Mouse (Mus musculus) liver, embryonic 15.5 days (tissue): ENCODE results near the gene Gas2l2. TPM values are rescaled to one million over a fixed set of nuclear protein-coding genes. Genes with fewer than 3 reads are reported as not detected.
A peak's percentile ranks its signal among the peaks of the same experiment; 100 is the strongest.

ENCODE experiments used
- ATAC-seq: fragments of 200-750 bp; cut with Nextera tagmentation; 2 replicates; pipeline ENCODE4 v1.8.0; 2017; ENCODE audit warnings: moderate number of reproducible peaks, mild to moderate bottlenecking, moderate library complexity; ENCODE audit not compliant: insufficient read depth
- H3K27ac ChIP-seq: fragments of 300-500 bp; sonication (generic); replicated peaks from 2 replicates; pipeline ENCODE4 v1.5.1; 2015; ENCODE audit warnings: mild to moderate bottlenecking, inconsistent platforms
- H3K27me3 ChIP-seq: fragments of 300-500 bp; sonication (generic); 2 replicates; pipeline ENCODE4 v1.6.1; 2015; ENCODE audit warnings: mild to moderate bottlenecking, inconsistent platforms
- H3K36me3 ChIP-seq: fragments of 300-500 bp; sonication (generic); replicated peaks from 2 replicates; pipeline ENCODE4 v1.6.1; 2015; ENCODE audit warnings: moderate library complexity, mild to moderate bottlenecking, inconsistent platforms
- H3K4me1 ChIP-seq: fragments of 300-500 bp; sonication (generic); replicated peaks from 2 replicates; pipeline ENCODE4 v1.6.1; 2015; ENCODE audit warnings: inconsistent platforms
- H3K4me2 ChIP-seq: fragments of 300-500 bp; sonication (generic); 2 replicates; pipeline ENCODE4 v1.6.1; 2015; ENCODE audit warnings: moderate library complexity, mild to moderate bottlenecking, inconsistent platforms
- H3K4me3 ChIP-seq: fragments of 300-500 bp; sonication (generic); replicated peaks from 2 replicates; pipeline ENCODE4 v1.5.1; 2015; ENCODE audit warnings: mild to moderate bottlenecking, inconsistent platforms
- H3K9ac ChIP-seq: fragments of 300-500 bp; sonication (generic); 2 replicates; pipeline ENCODE4 v1.6.1; 2015; ENCODE audit warnings: moderate library complexity, mild to moderate bottlenecking, inconsistent platforms
- H3K9me3 ChIP-seq: fragments of 300-500 bp; sonication (generic); replicated peaks from 2 replicates; pipeline ENCODE4 v1.6.1; 2016; ENCODE audit warnings: inconsistent platforms
- WGBS: fragments of 180-500 bp; shearing (Covaris S2); methylation state at CpG from one replicate; pipeline ENCODE4 v1.1.7; 2015; ENCODE audit warnings: mixed read lengths; ENCODE audit not compliant: insufficient replicate concordance; 5-methylcytosine and 5-hydroxymethylcytosine counted together
- polyA plus RNA-seq: library from polyadenylated mRNA; unstranded; fragments of >200 nt; fragmentation: Nextera tagmentation; extraction: Ambion mirVana; gene quantifications from 2 replicates; pipeline ENCODE4 v1.2.1, GENCODE M21; 2015

The Gas2l2 gene
- polyA plus RNA-seq, result not detected in 2 replicates

DNA sequence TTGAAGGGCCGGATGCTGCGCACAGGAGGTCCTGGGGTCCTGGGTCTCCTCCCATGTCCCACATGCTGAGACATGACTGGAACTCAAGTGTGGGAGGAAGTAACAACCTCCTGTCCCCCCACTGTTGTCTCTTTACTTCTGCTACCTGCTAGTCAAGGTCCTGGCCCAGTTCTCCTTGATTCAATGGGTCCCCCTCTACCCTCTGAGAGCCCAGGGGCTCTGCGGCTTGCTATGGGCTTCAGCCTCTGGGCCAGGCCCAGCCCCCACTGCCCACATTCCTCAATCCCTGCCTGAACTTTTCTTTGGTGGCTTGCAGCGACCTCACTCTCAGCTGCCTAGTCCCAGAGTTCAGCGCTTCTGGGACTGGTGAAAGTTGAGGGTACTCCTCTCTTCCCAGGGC lies at the start of gene Gas2l2:
TSS of gene Gas2l2 (minus strand) at position 101 of the 400 bp plus-strand sequence.
- Histone ChIP-seq H3K4me1 (peaks cover 6% of the 10 kb centered on the region), H3K4me2 (no peak within 1 kb of the TSS), H3K9me3 (no peaks in the 10 kb centered on the region), H3K36me3 (no peaks in the 10 kb centered on the region), H3K27me3 (peaks cover 61% of the 10 kb centered on the region), H3K9ac (no peak within 1 kb of the TSS), H3K4me3 (no peak within 1 kb of the TSS), H3K27ac (no peak within 1 kb of the TSS)
- 56% methylated on average over 5 of the region's 5 CpGs for WGBS
- ATAC-seq, result no peak

DNA sequence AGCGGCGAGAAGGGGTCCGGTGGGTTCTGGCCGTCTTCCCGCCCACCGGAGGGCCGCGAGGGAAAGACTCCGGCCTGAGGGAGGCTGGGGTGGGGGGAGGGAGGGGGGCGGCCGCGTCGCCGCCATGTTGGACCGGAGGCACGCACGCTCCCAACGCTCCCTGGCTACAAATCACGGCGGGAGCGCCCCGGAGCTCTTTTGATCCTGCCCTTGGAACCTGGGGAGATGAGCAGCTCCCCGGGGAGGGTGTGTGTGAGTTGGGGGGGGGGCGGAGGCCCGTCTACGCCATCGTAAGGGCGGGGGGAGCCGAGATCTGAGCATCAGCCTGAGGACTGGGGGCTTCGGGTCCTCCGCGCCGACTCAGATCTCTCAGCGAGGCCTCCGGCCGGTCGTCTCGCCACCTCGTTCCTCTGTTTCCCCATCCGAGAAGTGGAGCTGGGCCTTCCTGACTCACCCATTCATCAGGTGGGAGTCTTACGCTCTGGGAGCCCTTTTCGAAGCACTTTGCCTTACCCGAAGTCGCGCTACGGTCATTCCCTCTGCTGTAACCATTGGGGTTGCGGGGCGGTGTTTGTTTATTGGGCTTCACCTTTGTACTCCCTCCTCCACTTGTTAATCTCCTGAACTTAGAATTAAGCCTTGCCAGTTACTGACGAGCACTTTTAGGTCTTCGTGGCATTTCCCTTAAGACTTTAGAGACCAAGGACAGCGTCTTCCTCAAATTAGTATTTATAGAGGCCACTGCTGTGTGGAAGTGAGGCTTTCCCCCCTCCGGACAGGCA lies 44.2 kb upstream of the Gas2l2 start:
- peak overlapping the region; percentile 74 for H3K4me2 ChIP-seq
- peaks cover 4% of the 10 kb centered on the region; the same call in 1 of the 2 replicates for H3K27me3 ChIP-seq
- peaks cover 32% of the 10 kb centered on the region for H3K4me1 ChIP-seq
- H3K27ac ChIP-seq, result peak overlapping the region; percentile 89
- WGBS, result under 1% methylated on average over 51 of the region's 52 CpGs
- H3K9ac ChIP-seq, result peak overlapping the region; percentile 95
- peak overlapping the region; percentile 97 for H3K4me3 ChIP-seq
- H3K36me3 ChIP-seq, result peaks cover 20% of the 10 kb centered on the region
- no peaks in the 10 kb centered on the region for H3K9me3 ChIP-seq
- peak; percentile 60 for ATAC-seq

DNA sequence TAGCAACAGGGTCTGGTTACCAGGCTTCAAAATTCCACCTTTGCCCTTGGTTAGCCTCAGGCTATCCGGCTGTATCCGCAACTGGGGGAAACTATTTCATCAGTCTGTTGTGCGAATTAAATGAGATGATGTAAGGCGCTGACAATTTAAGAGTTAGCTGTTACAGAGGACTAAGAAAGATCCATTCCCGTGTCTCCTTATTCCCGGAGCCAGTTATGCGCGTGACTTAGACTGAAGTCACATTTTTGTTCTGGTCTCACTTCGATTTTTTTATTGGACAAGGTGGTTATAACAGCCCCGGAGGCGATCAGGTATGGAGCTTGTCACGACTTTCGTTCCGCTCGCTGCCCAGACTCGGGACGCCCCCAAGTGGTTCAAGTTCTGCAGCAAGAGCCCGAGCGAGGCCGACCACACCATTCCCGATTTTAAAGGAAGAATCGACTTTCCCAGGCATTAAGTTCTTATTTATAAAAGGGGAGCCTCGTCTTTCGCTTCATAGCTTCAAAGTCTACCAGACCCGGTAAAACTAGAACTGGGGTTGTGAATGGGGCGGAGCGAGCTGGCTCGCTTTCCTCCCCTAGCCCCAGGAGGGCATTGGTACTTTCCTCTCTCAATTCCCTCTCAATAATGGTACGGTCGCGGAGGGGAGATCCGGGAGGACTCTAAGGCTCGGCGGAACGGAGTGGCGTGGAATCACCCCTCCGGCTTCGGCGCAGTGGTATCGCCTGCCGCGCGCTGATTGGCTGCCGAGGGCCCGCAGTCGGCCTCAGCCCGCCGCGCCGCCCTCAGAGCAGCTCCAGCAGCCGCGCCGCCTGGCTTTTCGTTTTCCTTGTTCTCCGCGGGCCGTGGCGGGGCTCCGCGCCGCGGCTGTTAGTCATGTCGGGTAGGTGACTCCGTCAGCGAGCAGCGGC lies 43.3 kb upstream of the Gas2l2 start, which contains the start of gene Taf15:
TSS of gene Taf15 (plus strand) at position 763 of the 911 bp plus-strand sequence.
- ATAC-seq, result peak; percentile 95
- peaks cover 5% of the 10 kb centered on the region; the same call in 1 of the 2 replicates for H3K27me3 ChIP-seq
- no peaks in the 10 kb centered on the region for H3K9me3 ChIP-seq
- H3K4me2 ChIP-seq, result peak within 1 kb of the TSS; percentile 77
- under 1% methylated on average over 66 of the region's 66 CpGs for WGBS
- peak within 1 kb of the TSS; percentile 95 for H3K9ac ChIP-seq
- peaks cover 30% of the 10 kb centered on the region for H3K4me1 ChIP-seq
- peak within 1 kb of the TSS; percentile 89 for H3K27ac ChIP-seq
- peak within 1 kb of the TSS; percentile 97 for H3K4me3 ChIP-seq
- peaks cover 15% of the 10 kb centered on the region for H3K36me3 ChIP-seq

DNA sequence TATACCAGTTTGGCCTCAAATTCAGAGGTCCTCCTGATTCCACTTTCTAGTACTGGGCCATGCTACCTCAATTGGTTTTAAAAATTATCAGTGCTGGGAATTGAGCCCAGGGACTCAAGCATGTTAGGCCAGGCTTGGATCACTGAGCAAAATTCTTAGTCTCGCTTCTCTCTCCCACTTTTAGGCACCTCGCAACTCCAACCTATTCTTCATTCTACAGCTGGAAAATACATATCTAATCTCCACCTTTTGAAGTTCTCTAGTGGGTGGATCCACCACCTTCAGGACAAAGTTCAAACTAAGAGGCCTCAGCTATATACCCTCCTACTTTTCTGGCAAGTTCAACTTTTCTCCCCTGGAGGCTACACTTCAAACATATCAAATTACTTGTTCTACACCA lies 42.5 kb upstream of the Gas2l2 start:
- H3K36me3 ChIP-seq, result peaks cover 11% of the 10 kb centered on the region
- peaks cover 29% of the 10 kb centered on the region for H3K4me1 ChIP-seq
- peak overlapping the region; percentile 97 for H3K4me3 ChIP-seq
- peaks cover 7% of the 10 kb centered on the region; the same call in 1 of the 2 replicates for H3K27me3 ChIP-seq
- no peaks in the 10 kb centered on the region for H3K9me3 ChIP-seq
- H3K4me2 ChIP-seq, result peak overlapping the region; percentile 77
- ATAC-seq, result no peak
- peak overlapping the region; percentile 63; the same call in 1 of the 2 replicates for H3K9ac ChIP-seq
- H3K27ac ChIP-seq, result peak overlapping the region; percentile 83
- WGBS, result 73% methylated on average over 2 of the region's 2 CpGs

DNA sequence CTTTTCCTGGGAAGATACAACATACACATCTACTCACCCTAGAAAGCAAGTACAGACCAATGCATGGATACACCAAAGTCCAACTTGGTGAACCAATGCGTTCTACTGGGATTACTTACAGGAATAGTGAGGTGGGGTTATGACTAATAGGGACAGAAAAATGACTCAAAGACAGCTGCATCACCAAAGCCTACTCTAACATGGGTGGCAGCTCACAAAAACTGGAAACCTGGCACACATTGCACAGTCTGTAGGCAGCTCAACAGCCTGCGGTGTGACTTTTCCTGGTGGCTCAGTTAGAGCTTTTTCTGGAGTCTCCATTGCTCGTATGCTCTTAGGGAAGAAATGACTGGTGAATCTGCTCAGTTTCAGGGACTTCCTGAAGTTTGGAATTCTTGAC lies 39.5 kb upstream of the Gas2l2 start:
- ATAC-seq, result no peak
- H3K9ac ChIP-seq, result no peak overlapping the region
- no peak overlapping the region for H3K27ac ChIP-seq
- H3K27me3 ChIP-seq, result peaks cover 35% of the 10 kb centered on the region
- no peaks in the 10 kb centered on the region for H3K36me3 ChIP-seq
- H3K4me2 ChIP-seq, result no peak overlapping the region
- no peak overlapping the region for H3K4me3 ChIP-seq
- no peaks in the 10 kb centered on the region for H3K9me3 ChIP-seq
- WGBS, result 76% methylated on average over 3 of the region's 3 CpGs
- peaks cover 11% of the 10 kb centered on the region for H3K4me1 ChIP-seq

DNA sequence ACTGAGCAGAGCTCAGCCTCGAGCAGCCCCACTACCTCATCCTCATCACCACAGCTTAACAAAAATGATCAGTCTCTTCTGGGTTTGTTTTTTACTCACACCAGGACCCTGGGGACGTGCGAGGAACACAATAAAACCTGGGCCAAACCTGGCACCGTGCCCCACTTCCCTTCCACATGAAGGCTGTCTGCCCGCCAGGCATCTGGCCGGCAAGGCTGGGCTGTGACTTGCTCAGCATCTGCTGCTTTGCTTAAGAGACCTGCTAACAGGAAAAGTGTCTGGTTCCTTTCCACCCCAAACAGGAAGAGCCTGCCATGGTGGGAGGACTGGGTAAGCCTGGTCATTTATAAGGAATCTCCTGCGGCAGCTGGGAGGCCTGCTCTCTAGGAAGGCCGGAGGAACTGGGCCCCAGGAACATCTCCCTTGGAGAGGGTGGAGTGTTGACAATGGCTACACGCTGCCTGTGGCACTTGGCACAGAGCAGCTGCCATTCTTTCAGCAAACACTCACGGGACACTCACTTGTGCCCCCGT lies 37.9 kb upstream of the Gas2l2 start:
- Histone ChIP-seq H3K9me3 (no peaks in the 10 kb centered on the region), H3K4me1 (peaks cover 14% of the 10 kb centered on the region), H3K27ac (no peak overlapping the region), H3K4me3 (no peak overlapping the region), H3K27me3 (peaks cover 50% of the 10 kb centered on the region), H3K9ac (no peak overlapping the region), H3K36me3 (no peaks in the 10 kb centered on the region), H3K4me2 (no peak overlapping the region)
- WGBS, result 36% methylated on average over 11 of the region's 11 CpGs
- ATAC-seq, result no peak

DNA sequence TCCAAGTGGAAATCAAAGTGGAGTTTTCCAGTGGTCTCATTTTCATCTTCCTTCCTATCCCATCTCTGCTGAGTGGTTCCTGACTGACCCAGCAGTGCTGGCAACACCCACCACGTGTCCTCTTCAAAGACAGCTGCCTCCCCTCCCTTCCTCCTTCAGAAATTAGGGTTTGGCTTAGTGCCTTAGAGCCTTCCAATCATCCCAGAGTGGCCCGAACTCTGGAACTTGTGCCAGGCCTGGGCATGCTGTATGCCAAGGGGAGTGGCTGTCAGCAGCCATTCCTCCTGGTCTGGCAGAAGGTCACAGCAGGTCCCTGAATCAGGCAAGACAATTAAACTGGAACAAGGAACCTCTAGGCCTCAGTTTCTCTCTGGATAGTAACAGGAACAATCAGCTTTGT lies 36.7 kb upstream of the Gas2l2 start:
- Histone ChIP-seq H3K27ac (no peak overlapping the region), H3K4me1 (peaks cover 9% of the 10 kb centered on the region; the same call in 1 of the 2 replicates), H3K9ac (no peak overlapping the region), H3K9me3 (no peaks in the 10 kb centered on the region), H3K36me3 (no peaks in the 10 kb centered on the region), H3K4me2 (no peak overlapping the region), H3K4me3 (no peak overlapping the region), H3K27me3 (peaks cover 62% of the 10 kb centered on the region)
- no peak for ATAC-seq
- 20% methylated on average over 2 of the region's 2 CpGs for WGBS

DNA sequence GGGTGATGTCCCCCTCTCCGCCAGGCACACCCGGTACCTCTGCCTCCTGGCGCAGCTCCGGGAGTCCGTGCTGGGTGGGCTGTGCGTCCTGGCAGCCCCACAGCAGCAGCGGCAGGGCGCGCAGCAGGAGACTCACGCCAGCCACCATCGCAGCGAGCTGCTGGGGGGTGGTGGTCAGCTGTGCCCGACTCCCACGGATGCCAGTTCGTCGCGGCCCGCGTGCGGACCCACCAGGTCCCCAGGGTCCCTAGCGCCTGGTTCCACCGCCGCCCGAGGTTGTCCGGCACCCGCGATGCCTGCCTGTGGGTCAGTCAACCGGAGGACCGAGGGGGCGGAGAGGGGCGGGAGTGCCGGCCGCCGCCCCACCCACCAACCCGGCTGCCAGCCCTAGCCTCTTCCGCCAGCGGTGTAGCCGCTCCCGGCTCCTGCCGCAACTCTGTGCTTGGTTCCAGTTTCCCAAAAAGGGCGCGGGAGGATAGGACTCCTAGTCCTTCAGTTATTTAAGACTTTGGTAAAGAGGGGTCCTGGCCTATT lies 33.5 kb upstream of the Gas2l2 start, which contains the start of gene Mmp28:
TSS of gene Mmp28 (minus strand) at position 361 of the 534 bp plus-strand sequence.
- Histone ChIP-seq H3K4me1 (peaks cover 9% of the 10 kb centered on the region; the same call in 1 of the 2 replicates), H3K4me2 (peak within 1 kb of the TSS; percentile 75), H3K27ac (no peak within 1 kb of the TSS), H3K4me3 (peak within 1 kb of the TSS; percentile 58), H3K9ac (0 out of 2 replicates have a peak within 1 kb of the TSS, but pooled peaks have one; percentile 25), H3K27me3 (peaks cover 70% of the 10 kb centered on the region), H3K9me3 (no peaks in the 10 kb centered on the region), H3K36me3 (no peaks in the 10 kb centered on the region)
- ATAC-seq, result no peak; the same call in 1 of the 2 replicates
- WGBS, result under 1% methylated on average over 42 of the region's 42 CpGs

DNA sequence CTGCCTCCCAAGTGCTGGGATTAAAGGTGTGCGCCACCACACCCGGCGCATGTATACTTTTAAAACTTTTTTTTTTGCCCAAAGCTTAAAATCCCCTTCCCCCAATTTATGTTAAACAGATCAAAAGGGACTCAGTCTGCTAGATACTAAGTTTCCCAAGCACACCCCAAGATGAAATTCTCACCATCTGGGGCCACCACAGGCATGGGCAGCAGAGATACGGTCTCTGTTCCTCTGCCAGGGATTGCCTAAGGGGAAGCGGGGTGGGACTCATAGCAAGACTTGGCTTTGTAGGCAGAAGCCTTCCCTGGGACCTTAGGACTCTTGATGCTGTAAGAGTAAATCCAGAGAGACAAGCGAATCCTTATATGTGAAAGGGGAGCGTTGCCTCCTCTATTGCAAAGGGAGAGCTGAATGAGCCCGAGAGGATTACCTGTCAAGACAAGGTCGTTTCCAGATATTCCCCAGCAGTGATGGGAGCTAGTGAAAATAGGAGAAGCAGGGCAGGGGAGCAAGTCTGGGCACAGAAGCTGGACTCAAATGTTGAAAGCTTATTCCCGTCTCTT lies 32.3 kb upstream of the Gas2l2 start:
- no peak overlapping the region for H3K27ac ChIP-seq
- H3K36me3 ChIP-seq, result no peaks in the 10 kb centered on the region
- H3K4me2 ChIP-seq, result no peak overlapping the region
- H3K4me3 ChIP-seq, result no peak overlapping the region
- peaks cover 9% of the 10 kb centered on the region; the same call in 1 of the 2 replicates for H3K4me1 ChIP-seq
- H3K9ac ChIP-seq, result no peak overlapping the region
- no peaks in the 10 kb centered on the region for H3K9me3 ChIP-seq
- H3K27me3 ChIP-seq, result peaks cover 66% of the 10 kb centered on the region
- 62% methylated on average over 10 of the region's 10 CpGs for WGBS
- ATAC-seq, result no peak

DNA sequence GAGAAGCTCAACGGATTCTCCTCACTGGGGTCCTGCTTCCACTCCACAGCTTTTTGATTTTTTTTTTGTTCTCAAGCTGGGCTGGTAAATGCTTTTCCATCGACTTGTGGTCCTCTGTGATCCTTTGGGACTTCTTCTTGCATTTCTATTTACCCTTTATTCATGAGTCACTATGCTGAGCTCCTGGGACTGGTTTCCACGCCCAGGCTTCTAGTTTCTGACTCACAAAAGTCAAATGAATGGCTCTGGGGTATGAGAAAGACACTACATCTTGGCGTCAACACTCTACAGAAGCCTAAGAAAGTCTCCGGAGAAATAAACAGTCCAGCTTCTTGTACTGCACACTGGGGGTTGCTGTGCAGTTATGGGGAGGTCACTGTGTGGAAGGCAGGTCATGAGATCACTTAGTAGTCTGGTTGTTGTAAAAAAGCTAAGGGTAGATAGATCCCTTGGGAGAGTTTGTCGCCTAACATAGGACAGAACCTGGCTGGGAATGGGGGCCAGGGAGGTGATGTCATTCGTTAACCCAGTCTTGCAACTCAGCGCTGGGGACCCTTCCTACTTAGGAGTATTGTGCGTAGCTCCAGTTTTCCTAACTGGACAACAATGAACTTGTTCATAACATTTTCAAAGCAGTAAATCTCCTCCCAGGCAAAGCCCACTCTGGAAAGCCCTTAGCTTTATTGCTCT lies 28.8 kb upstream of the Gas2l2 start:
- no peak overlapping the region for H3K27ac ChIP-seq
- peaks cover 27% of the 10 kb centered on the region for H3K4me1 ChIP-seq
- H3K4me2 ChIP-seq, result no peak overlapping the region
- no peak overlapping the region for H3K9ac ChIP-seq
- H3K27me3 ChIP-seq, result peaks cover 33% of the 10 kb centered on the region
- 60% methylated on average over 9 of the region's 9 CpGs for WGBS
- no peaks in the 10 kb centered on the region for H3K9me3 ChIP-seq
- H3K36me3 ChIP-seq, result no peaks in the 10 kb centered on the region
- no peak overlapping the region for H3K4me3 ChIP-seq
- ATAC-seq, result no peak
